ENCODE assay signal across 35 mouse cellular contexts in the genomic region with DNA sequence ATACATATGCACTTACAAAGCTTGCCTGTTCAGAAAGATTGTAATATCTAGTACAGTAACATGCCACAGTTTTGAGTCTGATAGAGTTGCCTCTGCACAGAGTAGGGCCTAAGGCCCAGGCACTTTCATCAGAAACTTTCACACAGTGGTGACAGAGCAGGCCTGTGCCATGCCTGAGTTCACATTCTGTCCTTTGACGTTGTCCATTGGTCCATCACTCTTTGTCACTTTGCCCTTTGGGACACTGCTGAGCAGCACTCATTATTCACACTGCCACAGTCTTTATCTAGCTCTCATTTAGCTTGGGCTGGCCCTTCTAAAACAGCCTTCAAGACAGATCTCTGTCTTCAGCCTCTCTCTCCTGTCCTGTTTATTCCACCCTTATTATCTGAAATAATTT.
"Had no signal": no experiment of that assay in that cellular context is flagged by ENCODE, and none has a peak within 500 bp of the region (broad histone marks: within the 10 kb centered on the region; RNA-seq: fewer than 3 reads in every experiment).

No protein-coding gene starts in this region.

- H3K9me3 ChIP-seq: heart, embryonic 10.5 days; heart, embryonic 12.5 days; heart, embryonic 13.5 days; heart, embryonic 15.5 days; hindbrain, embryonic 10.5 days; hindbrain, embryonic 12.5 days; hindbrain, embryonic 13.5 days; hindbrain, embryonic 15.5 days; intestine, embryonic 15.5 days; kidney, embryonic 15.5 days had no signal

- H3K4me3 ChIP-seq: heart, embryonic 10.5 days; heart, embryonic 12.5 days; heart, embryonic 13.5 days; heart, embryonic 15.5 days; hindbrain, embryonic 10.5 days; hindbrain, embryonic 12.5 days; hindbrain, embryonic 13.5 days; hindbrain, embryonic 15.5 days; intestine, embryonic 15.5 days; kidney, embryonic 15.5 days; layer of hippocampus, adult 2 months; left cerebral cortex, adult 2 months had no signal

- DNase-seq: heart, postnatal 10 days; heart, postnatal 14 days; heart, postnatal 36 days; heart, postnatal 4 days; kidney, adult 11 months; kidney, adult 18-20 months; kidney, adult 2 months; kidney, adult 8-10 months; kidney, adult 9 months; kidney, postnatal 10 days; kidney, postnatal 14 days; kidney, postnatal 25 days; kidney, postnatal 36 days; kidney, postnatal 4 days; layer of hippocampus, adult 9-11 months; layer of hippocampus, postnatal 36 days had no signal

- H3K27ac ChIP-seq: heart, embryonic 10.5 days; heart, embryonic 13.5 days; heart, embryonic 15.5 days; hindbrain, embryonic 10.5 days; hindbrain, embryonic 12.5 days; hindbrain, embryonic 13.5 days; hindbrain, embryonic 14.5 days; hindbrain, embryonic 15.5 days; hindbrain, postnatal 0 days; intestine, embryonic 15.5 days; kidney, embryonic 15.5 days; kidney, postnatal 0 days; layer of hippocampus, adult 2 months; left cerebral cortex, adult 2 months had no signal

- ATAC-seq: hindbrain, postnatal 0 days; inflammation-experienced regulatory T-cells, adult 6 months; intestine, embryonic 15.5 days; intestine, embryonic 16.5 days; intestine, postnatal 0 days had no signal

- H3K9ac ChIP-seq: heart, embryonic 12.5 days; heart, embryonic 13.5 days; heart, embryonic 15.5 days; hindbrain, embryonic 12.5 days; hindbrain, embryonic 13.5 days; hindbrain, embryonic 14.5 days; hindbrain, embryonic 15.5 days; intestine, embryonic 15.5 days; kidney, embryonic 15.5 days had no signal

- H3K27me3 ChIP-seq: heart, embryonic 12.5 days; heart, embryonic 13.5 days; heart, embryonic 15.5 days; hindbrain, embryonic 12.5 days; hindbrain, embryonic 13.5 days; hindbrain, embryonic 15.5 days; intestine, embryonic 15.5 days; kidney, embryonic 15.5 days had no signal

- H3K4me2 ChIP-seq: heart, embryonic 11.5 days; heart, embryonic 12.5 days; heart, embryonic 13.5 days; heart, embryonic 15.5 days; hindbrain, embryonic 12.5 days; hindbrain, embryonic 13.5 days; hindbrain, embryonic 14.5 days; hindbrain, embryonic 15.5 days; intestine, embryonic 15.5 days; kidney, embryonic 15.5 days had no signal

- H3K36me3 ChIP-seq: heart, embryonic 10.5 days; heart, embryonic 12.5 days; heart, embryonic 13.5 days; heart, embryonic 15.5 days; hindbrain, embryonic 10.5 days; hindbrain, embryonic 12.5 days; hindbrain, embryonic 13.5 days; hindbrain, embryonic 15.5 days; intestine, embryonic 15.5 days; kidney, embryonic 15.5 days had no signal

- H3K4me1 ChIP-seq: heart, embryonic 10.5 days; heart, embryonic 12.5 days; heart, embryonic 13.5 days; heart, embryonic 15.5 days; hindbrain, embryonic 12.5 days; hindbrain, embryonic 13.5 days; hindbrain, embryonic 15.5 days; intestine, embryonic 15.5 days; kidney, embryonic 15.5 days had no signal
